Mouse (Mus musculus) forebrain, embryonic 12.5 days (tissue): ENCODE data around the gene Mocs1. TPM values are rescaled to one million over a fixed set of nuclear protein-coding genes. Genes with fewer than 3 reads are reported as not detected.

Source experiments
- ATAC-seq: fragments of 200-750 bp; cut with Nextera tagmentation; 2 replicates; pipeline ENCODE4 v1.8.0; 2017; ENCODE audit warnings: moderate TSS enrichment; ENCODE audit not compliant: low FRiP score
- H3K27ac ChIP-seq: fragments of 300-500 bp; sonication (generic); 2 replicates; pipeline ENCODE4 v1.5.1; 2016; ENCODE audit warnings: mild to moderate bottlenecking
- H3K27me3 ChIP-seq: fragments of 300-500 bp; sonication (generic); 2 replicates; pipeline ENCODE4 v1.6.1; 2016; ENCODE audit warnings: mild to moderate bottlenecking
- H3K36me3 ChIP-seq: fragments of 300-500 bp; sonication (generic); replicated peaks from 2 replicates; pipeline ENCODE4 v1.6.1; 2016; ENCODE audit warnings: mild to moderate bottlenecking
- H3K4me1 ChIP-seq: fragments of 300-500 bp; sonication (generic); 2 replicates; pipeline ENCODE4 v1.6.1; 2016
- H3K4me2 ChIP-seq: fragments of 300-500 bp; sonication (generic); 2 replicates; pipeline ENCODE4 v1.6.1; 2016; ENCODE audit warnings: mild to moderate bottlenecking, moderate library complexity
- H3K4me3 ChIP-seq: fragments of 300-500 bp; sonication (generic); replicated peaks from 2 replicates; pipeline ENCODE4 v1.5.1; 2016; ENCODE audit warnings: mild to moderate bottlenecking
- H3K9ac ChIP-seq: fragments of 300-500 bp; sonication (generic); 2 replicates; pipeline ENCODE4 v1.6.1; 2016; ENCODE audit warnings: mild to moderate bottlenecking
- H3K9me3 ChIP-seq: fragments of 300-500 bp; sonication (generic); 2 replicates; pipeline ENCODE4 v1.6.1; 2016
- WGBS: fragments of 180-500 bp; shearing (Covaris S2); methylation state at CpG from one replicate; pipeline ENCODE4 v1.1.7; 2016; 5-methylcytosine and 5-hydroxymethylcytosine counted together
- polyA plus RNA-seq: library from polyadenylated mRNA; unstranded; fragments of >200 nt; fragmentation: Nextera tagmentation; extraction: Ambion mirVana; gene quantifications from 2 replicates; pipeline ENCODE4 v1.2.1, GENCODE M21; 2016

Mocs1 gene
- 3.6 and 4.5 TPM in 2 replicates for polyA plus RNA-seq

- no peak within 1 kb of the TSS for H3K27ac ChIP-seq
- H3K4me1 ChIP-seq = peaks cover 19% of the 10 kb centered on the region
- WGBS = under 1% methylated on average over 28 of the region's 28 CpGs
- H3K4me3 ChIP-seq = peak within 1 kb of the TSS; percentile 71
- no peaks in the 10 kb centered on the region for H3K27me3 ChIP-seq
- peak; percentile 99 for ATAC-seq
- H3K36me3 ChIP-seq = no peaks in the 10 kb centered on the region
- peak within 1 kb of the TSS; percentile 83 for H3K4me2 ChIP-seq
- no peaks in the 10 kb centered on the region for H3K9me3 ChIP-seq
- peak within 1 kb of the TSS; percentile 83 for H3K9ac ChIP-seq
These were observed at the start of gene Mocs1 for GRCm38 (mm10) chr17:49428239-49428688. Gene Mocs1, plus strand, starts transcription at chr17:49428362.

GRCm38 (mm10) chr17:49379645-49380044 is 48.5 kb upstream of the Mocs1 start:
- Histone ChIP-seq H3K36me3 (no peaks in the 10 kb centered on the region), H3K9ac (no peak overlapping the region), H3K4me1 (no peaks in the 10 kb centered on the region), H3K27me3 (no peaks in the 10 kb centered on the region), H3K27ac (no peak overlapping the region), H3K4me2 (no peak overlapping the region), H3K9me3 (no peaks in the 10 kb centered on the region), H3K4me3 (no peak overlapping the region)
- no peak for ATAC-seq
- WGBS = 79% methylated on average over 4 of the region's 4 CpGs

- 68% methylated on average over 6 of the region's 6 CpGs for WGBS
- no peak overlapping the region for H3K4me2 ChIP-seq
- ATAC-seq = no peak
- no peaks in the 10 kb centered on the region for H3K9me3 ChIP-seq
- H3K36me3 ChIP-seq = no peaks in the 10 kb centered on the region
- H3K27ac ChIP-seq = no peak overlapping the region
- no peaks in the 10 kb centered on the region for H3K27me3 ChIP-seq
- H3K4me1 ChIP-seq = no peaks in the 10 kb centered on the region
- H3K4me3 ChIP-seq = no peak overlapping the region
- H3K9ac ChIP-seq = no peak overlapping the region
These were observed 43.8 kb upstream of the Mocs1 start for GRCm38 (mm10) chr17:49384217-49384943.

- Histone ChIP-seq H3K4me2 (no peak overlapping the region), H3K4me3 (no peak overlapping the region), H3K9ac (no peak overlapping the region), H3K4me1 (no peaks in the 10 kb centered on the region), H3K27ac (no peak overlapping the region), H3K27me3 (no peaks in the 10 kb centered on the region), H3K9me3 (no peaks in the 10 kb centered on the region), H3K36me3 (no peaks in the 10 kb centered on the region)
- WGBS = 84% methylated on average over 2 of the region's 2 CpGs
- no peak for ATAC-seq
These were observed 40.4 kb upstream of the Mocs1 start for GRCm38 (mm10) chr17:49387741-49388140.

- H3K9me3 ChIP-seq = no peaks in the 10 kb centered on the region
- no peaks in the 10 kb centered on the region for H3K36me3 ChIP-seq
- 14% methylated on average over 1 of the region's 1 CpGs for WGBS
- H3K4me3 ChIP-seq = no peak overlapping the region
- no peaks in the 10 kb centered on the region for H3K27me3 ChIP-seq
- H3K4me1 ChIP-seq = no peaks in the 10 kb centered on the region
- no peak overlapping the region for H3K9ac ChIP-seq
- H3K27ac ChIP-seq = no peak overlapping the region
- ATAC-seq = no peak
- H3K4me2 ChIP-seq = no peak overlapping the region
These were observed 35.4 kb upstream of the Mocs1 start for GRCm38 (mm10) chr17:49392751-49393150.

GRCm38 (mm10) chr17:49394836-49395235 is 33.3 kb upstream of the Mocs1 start:
- no peak for ATAC-seq
- Histone ChIP-seq H3K9me3 (no peaks in the 10 kb centered on the region), H3K9ac (no peak overlapping the region), H3K4me3 (no peak overlapping the region), H3K36me3 (no peaks in the 10 kb centered on the region), H3K27me3 (no peaks in the 10 kb centered on the region), H3K4me1 (no peaks in the 10 kb centered on the region), H3K27ac (no peak overlapping the region), H3K4me2 (no peak overlapping the region)
- WGBS = 54% methylated on average over 1 of the region's 1 CpGs

- no peak for ATAC-seq
- 54% methylated on average over 4 of the region's 4 CpGs for WGBS
- no peak overlapping the region for H3K4me2 ChIP-seq
These were observed 28.6 kb upstream of the Mocs1 start for GRCm38 (mm10) chr17:49399605-49400004.

GRCm38 (mm10) chr17:49400130-49400529 is 28.0 kb upstream of the Mocs1 start:
- Histone ChIP-seq H3K27ac (no peak overlapping the region), H3K4me3 (no peak overlapping the region), H3K4me2 (no peak overlapping the region), H3K4me1 (no peaks in the 10 kb centered on the region), H3K9ac (no peak overlapping the region), H3K27me3 (no peaks in the 10 kb centered on the region), H3K9me3 (no peaks in the 10 kb centered on the region), H3K36me3 (no peaks in the 10 kb centered on the region)
- peak; percentile 44; the same call in 1 of the 2 replicates for ATAC-seq
- 0% methylated on average over 2 of the region's 2 CpGs for WGBS

More at GRCm38 (mm10) chr17:49399605-49400004, 28.6 kb upstream of the Mocs1 start:
- H3K36me3 ChIP-seq = no peaks in the 10 kb centered on the region
- no peaks in the 10 kb centered on the region for H3K4me1 ChIP-seq
- no peak overlapping the region for H3K9ac ChIP-seq
- H3K9me3 ChIP-seq = no peaks in the 10 kb centered on the region
- no peak overlapping the region for H3K4me3 ChIP-seq
- H3K27ac ChIP-seq = no peak overlapping the region
- no peaks in the 10 kb centered on the region for H3K27me3 ChIP-seq

GRCm38 (mm10) chr17:49403151-49403550 is 25.0 kb upstream of the Mocs1 start:
- Histone ChIP-seq H3K4me1 (no peaks in the 10 kb centered on the region), H3K9me3 (no peaks in the 10 kb centered on the region), H3K36me3 (no peaks in the 10 kb centered on the region), H3K4me2 (no peak overlapping the region), H3K27ac (no peak overlapping the region), H3K9ac (no peak overlapping the region), H3K4me3 (no peak overlapping the region), H3K27me3 (no peaks in the 10 kb centered on the region)
- ATAC-seq = no peak
- WGBS = 82% methylated on average over 6 of the region's 6 CpGs

GRCm38 (mm10) chr17:49405927-49406326 is 22.2 kb upstream of the Mocs1 start:
- Histone ChIP-seq H3K9ac (no peak overlapping the region), H3K27ac (no peak overlapping the region), H3K9me3 (no peaks in the 10 kb centered on the region), H3K4me1 (no peaks in the 10 kb centered on the region), H3K27me3 (no peaks in the 10 kb centered on the region), H3K36me3 (no peaks in the 10 kb centered on the region), H3K4me3 (no peak overlapping the region), H3K4me2 (no peak overlapping the region)
- ATAC-seq = no peak
- 90% methylated on average over 5 of the region's 5 CpGs for WGBS

- ATAC-seq = no peak
- no peak overlapping the region for H3K9ac ChIP-seq
- no peak overlapping the region for H3K4me3 ChIP-seq
- H3K36me3 ChIP-seq = no peaks in the 10 kb centered on the region
- H3K27me3 ChIP-seq = no peaks in the 10 kb centered on the region
- H3K4me1 ChIP-seq = no peaks in the 10 kb centered on the region
- no peak overlapping the region for H3K4me2 ChIP-seq
- no peak overlapping the region for H3K27ac ChIP-seq
- WGBS = 79% methylated on average over 5 of the region's 5 CpGs
- H3K9me3 ChIP-seq = no peaks in the 10 kb centered on the region
These were observed 15.2 kb upstream of the Mocs1 start for GRCm38 (mm10) chr17:49412974-49413373.

GRCm38 (mm10) chr17:49413554-49413953 is 14.6 kb upstream of the Mocs1 start:
- Histone ChIP-seq H3K4me1 (no peaks in the 10 kb centered on the region), H3K9me3 (no peaks in the 10 kb centered on the region), H3K4me2 (no peak overlapping the region), H3K9ac (no peak overlapping the region), H3K27ac (no peak overlapping the region), H3K27me3 (no peaks in the 10 kb centered on the region), H3K36me3 (no peaks in the 10 kb centered on the region), H3K4me3 (no peak overlapping the region)
- WGBS = 46% methylated on average over 3 of the region's 3 CpGs
- no peak for ATAC-seq

GRCm38 (mm10) chr17:49416228-49416627 is 11.9 kb upstream of the Mocs1 start:
- Histone ChIP-seq H3K27me3 (no peaks in the 10 kb centered on the region), H3K9ac (no peak overlapping the region), H3K27ac (no peak overlapping the region), H3K9me3 (no peaks in the 10 kb centered on the region), H3K4me3 (no peak overlapping the region), H3K4me2 (no peak overlapping the region), H3K36me3 (no peaks in the 10 kb centered on the region), H3K4me1 (no peaks in the 10 kb centered on the region)
- 79% methylated on average over 3 of the region's 3 CpGs for WGBS
- ATAC-seq = no peak
